Mouse (Mus musculus) lung, postnatal 0 days (tissue): ENCODE data around the gene Bcl2. TPM values are rescaled to one million over a fixed set of nuclear protein-coding genes. Genes with fewer than 3 reads are reported as not detected.

Experiments used
- ATAC-seq: fragments of 200-750 bp; cut with Nextera tagmentation; 2 replicates; pipeline ENCODE4 v1.8.0; 2017; ENCODE audit warnings: moderate library complexity
- DNase-seq: peaks from one replicate; pipeline ENCODE4 v3.0.0-alpha.2; 2016; ENCODE audit warnings: low spot score
- H3K27ac ChIP-seq: fragments of 300-500 bp; sonication (generic); 2 replicates; pipeline ENCODE4 v1.5.1; 2014; ENCODE audit warnings: antibody characterized with exemption, mild to moderate bottlenecking, low read length, mixed read lengths
- H3K27me3 ChIP-seq: fragments of 300-500 bp; sonication (generic); replicated peaks from 2 replicates; pipeline ENCODE4 v1.6.1; 2014; ENCODE audit warnings: low read length, mixed read lengths; ENCODE audit not compliant: insufficient read depth
- H3K36me3 ChIP-seq: fragments of 300-500 bp; sonication (generic); 2 replicates; pipeline ENCODE4 v1.6.1; 2014; ENCODE audit warnings: low read length, mixed read lengths; ENCODE audit not compliant: insufficient read depth
- H3K4me1 ChIP-seq: fragments of 300-500 bp; sonication (generic); 2 replicates; pipeline ENCODE4 v1.6.1; 2014; ENCODE audit warnings: antibody characterized with exemption, low read depth, low read length, mixed read lengths; ENCODE audit not compliant: insufficient read depth
- H3K4me2 ChIP-seq: fragments of 300-500 bp; sonication (generic); replicated peaks from 2 replicates; pipeline ENCODE4 v1.6.1; 2014; ENCODE audit warnings: low read depth, mild to moderate bottlenecking, low read length, moderate library complexity, mixed read lengths
- H3K4me3 ChIP-seq: fragments of 300-500 bp; sonication (generic); 2 replicates; pipeline ENCODE4 v1.5.1; 2014; ENCODE audit warnings: low read depth, low read length
- H3K9ac ChIP-seq: fragments of 300-500 bp; sonication (generic); replicated peaks from 2 replicates; pipeline ENCODE4 v1.6.1; 2014; ENCODE audit warnings: low read depth, mild to moderate bottlenecking
- H3K9me3 ChIP-seq: fragments of 300-500 bp; sonication (generic); 2 replicates; pipeline ENCODE4 v1.6.1; 2016; ENCODE audit warnings: low read length, mixed read lengths
- CTCF ChIP-seq: IDR thresholded peaks from 2 replicates; pipeline ENCODE4 v1.5.1; 2016; ENCODE audit warnings: antibody characterized with exemption, mild to moderate bottlenecking
- EP300 ChIP-seq: IDR thresholded peaks from 2 replicates; pipeline ENCODE4 v1.6.1; 2016; ENCODE audit warnings: antibody characterized with exemption, mild to moderate bottlenecking, control low read depth
- WGBS: fragments of 180-500 bp; shearing (Covaris S2); extraction: QIAGEN DNeasy Blood & Tissue Kit; methylation state at CpG from one replicate; pipeline ENCODE4 v1.1.7; 2014; 5-methylcytosine and 5-hydroxymethylcytosine counted together
- polyA plus RNA-seq: library from polyadenylated mRNA; unstranded; fragments of >200 nt; fragmentation: Nextera tagmentation; extraction: Ambion mirVana; gene quantifications from 2 replicates; pipeline ENCODE4 v1.2.1, GENCODE M21; 2015

Bcl2 gene
- polyA plus RNA-seq, 1 experiment from 2014 or later, result 5.7 TPM

DNA sequence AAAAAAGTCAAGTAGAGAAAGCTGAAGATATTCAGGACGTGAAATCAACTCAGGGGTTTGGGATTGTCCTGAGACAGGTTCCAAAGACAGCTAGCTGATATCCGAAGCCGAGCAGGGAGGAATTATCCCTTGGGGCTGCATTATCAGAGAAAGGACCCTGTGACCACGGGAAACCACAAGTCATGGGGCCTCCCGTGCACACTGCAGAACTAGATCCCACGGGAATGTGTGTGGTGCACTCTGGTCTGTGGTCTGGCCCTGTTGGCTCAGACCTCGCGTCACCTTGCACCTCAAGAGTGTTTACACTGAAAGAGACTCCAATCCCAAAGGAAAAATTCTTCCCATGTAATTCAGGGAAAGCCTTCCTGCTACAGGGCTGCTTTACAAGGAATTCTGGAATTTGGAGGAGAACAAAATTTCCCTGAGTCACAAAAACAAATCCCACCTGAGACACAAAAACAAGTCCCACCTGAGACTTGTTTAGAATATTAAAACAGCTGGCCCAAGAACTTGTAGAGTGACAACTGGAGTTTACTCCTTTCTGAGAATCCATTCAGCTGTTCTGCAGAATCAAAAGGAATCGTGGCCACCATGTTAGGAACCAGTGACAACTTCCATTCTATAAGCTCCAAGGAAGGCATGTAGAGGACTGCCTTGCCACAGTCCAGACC is 158.4 kb downstream of the Bcl2 start:
- Histone ChIP-seq H3K4me2 (no peak overlapping the region), H3K9ac (no peak overlapping the region), H3K9me3 (no peaks in the 10 kb centered on the region), H3K27ac (no peak overlapping the region), H3K36me3 (no peaks in the 10 kb centered on the region), H3K4me1 (peaks cover 10% of the 10 kb centered on the region; the same call in 1 of the 2 replicates), H3K27me3 (no peaks in the 10 kb centered on the region), H3K4me3 (no peak overlapping the region)
- TF ChIP-seq CTCF (no peak), EP300 (no peak)
- 54% methylated on average over 9 of the region's 9 CpGs for WGBS
- DNase-seq (no peak), ATAC-seq (no peak)

DNA sequence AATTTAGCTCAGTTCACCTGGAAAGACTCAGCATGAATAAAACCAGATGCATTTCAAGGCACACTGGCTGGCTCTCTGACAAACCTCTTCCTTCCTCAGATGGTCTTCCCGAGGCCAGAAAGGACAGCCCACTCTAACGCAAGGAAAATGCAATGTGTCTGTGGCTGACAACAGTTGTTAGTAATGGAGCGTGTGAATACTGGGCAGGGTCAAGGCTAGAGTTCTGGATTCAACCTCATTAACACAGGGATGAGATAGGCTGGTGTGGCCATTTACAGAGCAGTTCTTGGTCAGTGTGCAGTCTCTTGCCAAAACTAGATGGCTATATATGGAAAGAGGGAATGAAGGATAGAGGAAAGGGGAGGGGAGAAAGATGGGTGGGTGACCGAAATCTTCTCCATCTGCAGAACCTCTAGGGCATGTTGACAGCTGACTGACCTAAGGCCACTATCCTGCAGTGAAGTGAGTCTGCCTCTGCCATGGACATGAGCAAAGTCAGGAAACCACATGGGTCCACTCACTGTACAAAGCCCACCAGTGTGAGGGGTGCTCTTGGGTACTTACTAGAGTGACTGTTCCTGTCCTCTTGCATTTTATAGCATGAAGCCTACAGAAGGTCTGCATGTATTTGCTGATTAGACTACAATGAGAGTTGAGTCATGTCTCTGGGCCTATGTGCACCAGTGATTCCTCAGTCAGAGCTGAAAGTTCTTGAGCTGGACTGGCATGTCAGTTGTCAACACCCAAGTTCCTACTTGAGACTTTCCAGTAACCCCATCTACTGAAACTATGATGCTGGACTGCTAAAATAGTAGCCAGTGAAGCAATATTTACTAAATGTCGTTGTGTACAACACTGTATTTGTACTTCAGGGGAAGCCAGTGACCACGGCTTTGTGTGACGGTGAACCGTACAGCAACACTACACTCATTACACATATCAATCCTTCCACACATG is 159.9 kb downstream of the Bcl2 start:
- Histone ChIP-seq H3K27ac (no peak overlapping the region), H3K4me1 (peaks cover 14% of the 10 kb centered on the region; the same call in 1 of the 2 replicates), H3K9me3 (no peaks in the 10 kb centered on the region), H3K27me3 (no peaks in the 10 kb centered on the region), H3K36me3 (no peaks in the 10 kb centered on the region), H3K9ac (no peak overlapping the region), H3K4me2 (no peak overlapping the region), H3K4me3 (no peak overlapping the region)
- DNase-seq (peak; percentile 53), ATAC-seq (peak; percentile 38)
- TF ChIP-seq EP300 (no peak), CTCF (no peak)
- WGBS, result 56% methylated on average over 8 of the region's 8 CpGs

DNA sequence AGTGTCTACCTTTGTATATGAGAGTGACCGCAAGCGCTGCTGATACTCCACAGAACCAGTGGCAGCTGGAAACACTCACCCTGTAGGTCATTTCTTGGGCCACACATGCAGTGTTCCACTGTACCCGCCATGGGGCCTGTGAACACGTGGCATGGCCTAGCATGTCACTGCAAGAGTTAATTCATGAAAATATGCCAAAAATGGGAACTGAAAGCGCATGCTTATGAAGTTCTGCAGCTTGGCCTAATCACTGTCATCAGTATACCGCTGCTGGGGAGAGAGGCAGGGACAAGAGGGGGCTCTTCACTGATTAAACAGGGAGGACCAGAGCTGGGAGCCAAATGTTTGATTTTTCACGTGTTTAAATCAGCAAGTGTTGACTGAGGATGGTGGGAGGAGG is 161.2 kb downstream of the Bcl2 start:
- no peak overlapping the region for H3K4me3 ChIP-seq
- ATAC-seq (peak; percentile 65), DNase-seq (peak; percentile 65)
- no peak overlapping the region for H3K27ac ChIP-seq
- H3K4me1 ChIP-seq, result peaks cover 14% of the 10 kb centered on the region; the same call in 1 of the 2 replicates
- WGBS, result 39% methylated on average over 7 of the region's 7 CpGs
- no peaks in the 10 kb centered on the region for H3K36me3 ChIP-seq
- H3K9ac ChIP-seq, result no peak overlapping the region
- H3K9me3 ChIP-seq, result no peaks in the 10 kb centered on the region
- H3K4me2 ChIP-seq, result no peak overlapping the region
- TF ChIP-seq CTCF (no peak), EP300 (no peak)
- no peaks in the 10 kb centered on the region for H3K27me3 ChIP-seq

DNA sequence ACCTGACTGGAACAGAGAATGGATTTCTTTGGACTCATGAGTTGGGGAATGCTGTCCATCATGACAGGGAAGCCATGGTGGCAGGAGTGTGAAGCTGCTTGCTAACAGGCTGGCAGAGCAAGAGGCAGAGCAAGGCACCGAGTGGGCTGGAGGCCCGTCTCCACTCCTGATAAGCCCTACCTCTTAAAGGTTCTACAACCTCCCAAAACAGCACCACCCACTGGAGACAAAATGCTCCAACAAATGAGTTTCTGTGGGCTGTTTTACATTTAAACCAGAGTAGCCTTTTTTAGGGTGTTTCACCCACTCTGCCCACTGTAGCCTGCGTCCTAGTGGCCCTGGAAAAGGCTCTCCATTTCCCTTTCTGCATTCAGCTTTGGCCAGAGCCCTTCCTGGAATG is 163.5 kb downstream of the Bcl2 start:
- peaks cover 14% of the 10 kb centered on the region; the same call in 1 of the 2 replicates for H3K4me1 ChIP-seq
- no peaks in the 10 kb centered on the region for H3K9me3 ChIP-seq
- no peaks in the 10 kb centered on the region for H3K27me3 ChIP-seq
- DNase-seq, result no peak
- WGBS, result 78% methylated on average over 3 of the region's 3 CpGs
- H3K27ac ChIP-seq, result no peak overlapping the region
- H3K4me3 ChIP-seq, result no peak overlapping the region
- no peak overlapping the region for H3K4me2 ChIP-seq
- H3K9ac ChIP-seq, result no peak overlapping the region
- ATAC-seq, result no peak
- TF ChIP-seq CTCF, result no peak
- TF ChIP-seq EP300, result no peak
- no peaks in the 10 kb centered on the region for H3K36me3 ChIP-seq

DNA sequence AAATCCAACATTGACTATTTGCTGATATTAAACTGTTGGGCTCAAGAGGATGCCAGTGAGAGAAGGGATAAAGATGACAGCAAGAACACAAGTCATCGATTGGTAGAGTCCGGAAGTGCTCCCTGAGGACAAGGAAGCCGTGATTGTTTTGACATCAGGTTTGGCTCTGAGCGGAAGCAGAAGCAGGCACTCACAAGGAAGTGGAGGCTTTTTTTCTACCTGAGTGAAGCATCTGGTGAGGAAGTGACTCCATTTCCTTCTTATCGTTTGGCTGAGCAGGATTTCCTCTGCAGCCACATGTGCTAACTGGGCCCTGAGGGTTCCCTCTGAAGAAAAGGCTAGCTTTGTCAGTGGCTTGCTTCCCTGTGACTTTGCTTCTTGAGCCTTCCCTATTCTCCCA is 165.0 kb downstream of the Bcl2 start:
- Histone ChIP-seq H3K27me3 (no peaks in the 10 kb centered on the region), H3K4me1 (peaks cover 14% of the 10 kb centered on the region; the same call in 1 of the 2 replicates), H3K9ac (no peak overlapping the region), H3K4me3 (no peak overlapping the region), H3K36me3 (no peaks in the 10 kb centered on the region), H3K9me3 (no peaks in the 10 kb centered on the region), H3K4me2 (no peak overlapping the region), H3K27ac (peak overlapping the region; percentile 47; the same call in 1 of the 2 replicates)
- TF ChIP-seq EP300 (peak; percentile 44; the same call in 1 of the 2 replicates), CTCF (no peak)
- ATAC-seq (peak; percentile 34), DNase-seq (peak; percentile 48)
- whole genome bisulfite sequencing, result 58% methylated on average over 5 of the region's 5 CpGs
